Mouse (Mus musculus): ENCODE measurements around the gene Ttyh3.

DNA sequence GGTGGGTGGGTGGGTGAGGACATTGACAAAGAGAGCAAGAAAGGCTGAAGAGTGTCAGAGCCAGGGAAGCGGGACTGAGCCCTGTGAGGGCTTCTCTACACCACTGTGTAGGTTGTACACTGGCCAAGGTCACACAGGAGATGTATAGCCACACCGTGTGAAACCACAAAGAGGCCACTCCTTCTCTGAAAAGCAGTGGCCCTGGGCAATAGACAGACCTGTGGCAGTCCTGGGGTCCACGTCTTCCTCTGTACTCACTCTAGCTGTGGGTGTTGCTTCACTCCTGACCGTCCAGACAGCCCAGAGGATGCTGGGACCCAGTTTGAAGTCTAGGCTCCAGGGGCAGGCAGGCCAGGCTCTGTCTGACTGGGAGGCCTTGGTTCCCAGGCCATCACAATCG, 54.0 kb downstream of the Ttyh3 start:
- TF ChIP-seq POLR2A (IDR thresholded peaks at IDR 0.05; ENCODE audit: low read depth, low read length) (no peak), CTCF (IDR thresholded peaks at IDR 0.05; ENCODE audit: extremely low read depth, insufficient read depth, insufficient read length, insufficient replicate concordance) (no peak)

Data from spleen, adult 2 months (tissue).